Mouse (Mus musculus): ENCODE measurements around the gene Apoc3. TPM values are rescaled to one million over a fixed set of nuclear protein-coding genes. Genes with fewer than 3 reads are reported as not detected.

Apoc3 gene
- total and polyA plus RNA-seq, 3 experiments = 1.4 TPM; not detected in 2

DNA sequence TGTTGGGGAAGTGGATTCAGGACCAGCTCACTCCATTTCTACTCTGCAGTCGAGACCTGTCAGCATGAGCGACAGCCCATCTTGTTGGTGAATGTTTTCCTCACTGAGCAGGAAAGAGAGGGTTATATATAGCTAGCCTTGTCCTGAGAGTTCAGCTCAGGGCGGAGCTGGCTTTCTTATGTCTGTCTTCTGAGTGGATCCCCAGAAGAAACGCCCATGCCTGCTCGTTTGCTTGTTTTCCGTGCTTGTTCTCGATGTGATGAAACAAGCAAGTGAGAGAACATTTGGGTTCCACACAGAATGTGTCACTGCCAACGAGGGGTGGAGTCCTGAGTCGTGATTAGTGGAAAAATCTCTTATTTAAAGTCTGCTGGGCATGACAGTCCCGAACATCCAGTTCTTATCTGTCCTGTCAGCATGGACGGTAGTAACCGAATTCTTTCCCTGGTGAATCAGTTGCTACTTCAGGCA, 38.7 kb downstream of the Apoc3 start:
- Histone ChIP-seq H3K4me3 (peak overlapping the region; percentile 12; the same call in 1 of the 2 replicates), H3K79me2 (replicated peaks; ENCODE audit: control insufficient read depth, insufficient read depth, low read length) (no peaks in the 10 kb centered on the region), H3K36me3 (ENCODE audit: control insufficient read depth, insufficient read depth, low read length) (peaks cover 14% of the 10 kb centered on the region), H3K27me3 (ENCODE audit: control insufficient read depth, insufficient read depth, low read length) (no peaks in the 10 kb centered on the region), H3K4me1 (ENCODE audit: control insufficient read depth, insufficient read depth, low read length) (peaks cover 31% of the 10 kb centered on the region), H3K9ac (ENCODE audit: low read depth, low read length) (peak overlapping the region; percentile 40), H3K27ac (peak overlapping the region; percentile 90)
- intact Hi-C loops (cut with DNase I) = no loop called here
- TF ChIP-seq CTCF (IDR thresholded peaks at IDR 0.05) = no peak
- TF ChIP-seq POLR2A (IDR thresholded peaks at IDR 0.05; ENCODE audit: insufficient read depth, low read depth, low read length) = peak; percentile 81
- TF ChIP-seq EP300 (IDR thresholded peaks at IDR 0.05; ENCODE audit: insufficient read depth, low read depth, low read length) = peak; percentile 91
- peak; percentile 71 to 80 for DNase-seq
- 6% methylated on average over 12 of the region's 12 CpGs for WGBS

DNA sequence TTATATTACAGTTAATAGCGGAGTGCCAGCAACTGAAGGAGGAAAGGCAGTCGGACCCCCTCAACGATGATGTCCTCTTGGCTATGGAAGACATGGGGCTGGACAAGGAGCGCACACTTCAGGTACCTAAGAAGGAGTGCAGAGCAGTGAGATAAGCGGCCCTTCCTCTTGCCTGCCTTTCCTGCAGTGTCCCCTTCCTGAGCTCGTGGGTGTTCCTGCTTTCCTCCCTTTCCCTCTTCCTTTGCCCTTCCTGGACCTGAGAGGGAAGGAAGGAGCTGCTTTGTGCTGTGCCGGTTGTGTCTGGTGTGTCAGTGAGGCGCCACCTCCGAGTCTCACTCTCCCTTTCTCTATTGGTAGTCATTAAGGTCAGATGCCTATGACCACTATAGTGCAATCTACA, 40.6 kb downstream of the Apoc3 start:
- Histone ChIP-seq H3K36me3 (ENCODE audit: control insufficient read depth, insufficient read depth, low read length) (peaks cover 14% of the 10 kb centered on the region), H3K79me2 (replicated peaks; ENCODE audit: control insufficient read depth, insufficient read depth, low read length) (no peaks in the 10 kb centered on the region), H3K9ac (ENCODE audit: low read depth, low read length) (no peak overlapping the region), H3K27me3 (ENCODE audit: control insufficient read depth, insufficient read depth, low read length) (no peaks in the 10 kb centered on the region), H3K4me1 (ENCODE audit: control insufficient read depth, insufficient read depth, low read length) (peaks cover 33% of the 10 kb centered on the region), H3K4me3 (no peak overlapping the region), H3K27ac (peak overlapping the region; percentile 11; the same call in 1 of the 2 replicates)
- 51% methylated on average over 9 of the region's 9 CpGs for WGBS
- intact Hi-C loops (cut with DNase I) = loop anchor here (5.0 kb wide), 1 partner anchor 52 kb away; no protein-coding TSS in a partner anchor
- DNase-seq = no peak
- no peak for TF ChIP-seq POLR2A (IDR thresholded peaks at IDR 0.05; ENCODE audit: insufficient read depth, low read depth, low read length)
- no peak for TF ChIP-seq EP300 (IDR thresholded peaks at IDR 0.05; ENCODE audit: insufficient read depth, low read depth, low read length)
- no peak for TF ChIP-seq CTCF (IDR thresholded peaks at IDR 0.05)

GRCm38 (mm10) chr9:46192642-46193041, 42.8 kb downstream of the Apoc3 start:
- peaks cover 10% of the 10 kb centered on the region for H3K36me3 ChIP-seq (ENCODE audit: control insufficient read depth, insufficient read depth, low read length)
- H3K9ac ChIP-seq (ENCODE audit: low read depth, low read length) = no peak overlapping the region
- H3K27ac ChIP-seq = no peak overlapping the region
- H3K79me2 ChIP-seq (replicated peaks; ENCODE audit: control insufficient read depth, insufficient read depth, low read length) = no peaks in the 10 kb centered on the region
- DNase-seq = no peak
- H3K27me3 ChIP-seq (ENCODE audit: control insufficient read depth, insufficient read depth, low read length) = no peaks in the 10 kb centered on the region
- H3K4me3 ChIP-seq = no peak overlapping the region
- intact Hi-C loops (cut with DNase I) = loop anchor here (5.0 kb wide), 1 partner anchor 55 kb away; no protein-coding TSS in a partner anchor
- TF ChIP-seq EP300 (IDR thresholded peaks at IDR 0.05; ENCODE audit: insufficient read depth, low read depth, low read length) (no peak), POLR2A (IDR thresholded peaks at IDR 0.05; ENCODE audit: insufficient read depth, low read depth, low read length) (no peak), CTCF (IDR thresholded peaks at IDR 0.05) (no peak)
- 88% methylated on average over 6 of the region's 6 CpGs for WGBS
- peaks cover 23% of the 10 kb centered on the region for H3K4me1 ChIP-seq (ENCODE audit: control insufficient read depth, insufficient read depth, low read length)

DNA sequence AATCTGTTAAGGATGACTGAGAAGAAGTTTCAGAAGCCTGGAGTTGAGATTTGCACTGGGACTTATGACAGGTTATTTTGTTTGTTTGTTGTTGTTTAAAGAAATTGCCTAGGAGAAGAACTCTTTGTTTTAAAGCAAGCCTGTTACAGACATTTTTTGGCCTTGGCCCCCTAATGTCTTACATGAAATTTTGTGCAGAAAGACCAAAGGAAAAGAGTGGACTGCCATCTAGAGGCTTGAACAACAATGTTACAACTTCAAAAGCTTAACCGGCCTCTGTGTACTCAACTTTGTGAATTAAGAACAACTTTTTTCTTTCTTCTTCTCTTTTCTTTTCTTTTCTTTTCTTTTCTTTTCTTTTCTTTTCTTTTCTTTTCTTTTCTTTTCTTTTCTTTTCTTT, 43.8 kb downstream of the Apoc3 start:
- H3K36me3 ChIP-seq (ENCODE audit: control insufficient read depth, insufficient read depth, low read length) = peaks cover 6% of the 10 kb centered on the region; the same call in 1 of the 2 replicates
- H3K27ac ChIP-seq = peak overlapping the region; percentile 24
- WGBS = 6% methylated on average over 1 of the region's 1 CpGs
- intact Hi-C loops (cut with DNase I) = loop anchor here (1.0 to 5.0 kb wide), 2 partner anchors 56 to 188 kb away; no protein-coding TSS in a partner anchor
- no peaks in the 10 kb centered on the region for H3K27me3 ChIP-seq (ENCODE audit: control insufficient read depth, insufficient read depth, low read length)
- no peak overlapping the region for H3K4me3 ChIP-seq
- TF ChIP-seq CTCF (IDR thresholded peaks at IDR 0.05) (peak; percentile 79), EP300 (IDR thresholded peaks at IDR 0.05; ENCODE audit: insufficient read depth, low read depth, low read length) (no peak)
- H3K79me2 ChIP-seq (replicated peaks; ENCODE audit: control insufficient read depth, insufficient read depth, low read length) = no peaks in the 10 kb centered on the region
- peaks cover 16% of the 10 kb centered on the region for H3K4me1 ChIP-seq (ENCODE audit: control insufficient read depth, insufficient read depth, low read length)
- DNase-seq = no peak
- H3K9ac ChIP-seq (ENCODE audit: low read depth, low read length) = no peak overlapping the region

- no peaks in the 10 kb centered on the region for H3K79me2 ChIP-seq (replicated peaks; ENCODE audit: control insufficient read depth, insufficient read depth, low read length)
- peaks cover 12% of the 10 kb centered on the region for H3K4me1 ChIP-seq (ENCODE audit: control insufficient read depth, insufficient read depth, low read length)
- 57% methylated on average over 8 of the region's 8 CpGs for WGBS
- TF ChIP-seq EP300 (IDR thresholded peaks at IDR 0.05; ENCODE audit: insufficient read depth, low read depth, low read length) (no peak), POLR2A (IDR thresholded peaks at IDR 0.05; ENCODE audit: insufficient read depth, low read depth, low read length) (no peak), CTCF (IDR thresholded peaks at IDR 0.05) (no peak)
- intact Hi-C loops (cut with DNase I) = loop anchor here (1.0 to 5.0 kb wide), 2 partner anchors 56 to 188 kb away; no protein-coding TSS in a partner anchor
- H3K27ac ChIP-seq = peak overlapping the region; percentile 24
- DNase-seq = no peak
- no peak overlapping the region for H3K4me3 ChIP-seq
- H3K36me3 ChIP-seq (ENCODE audit: control insufficient read depth, insufficient read depth, low read length) = peaks cover 3% of the 10 kb centered on the region; the same call in 1 of the 2 replicates
- no peaks in the 10 kb centered on the region for H3K27me3 ChIP-seq (ENCODE audit: control insufficient read depth, insufficient read depth, low read length)
- no peak overlapping the region for H3K9ac ChIP-seq (ENCODE audit: low read depth, low read length)
Measured at GRCm38 (mm10) chr9:46191234-46191633, 44.2 kb downstream of the Apoc3 start.

- Histone ChIP-seq H3K9ac (ENCODE audit: low read depth, low read length) (no peak overlapping the region), H3K79me2 (replicated peaks; ENCODE audit: control insufficient read depth, insufficient read depth, low read length) (no peaks in the 10 kb centered on the region), H3K27ac (no peak overlapping the region), H3K27me3 (ENCODE audit: control insufficient read depth, insufficient read depth, low read length) (no peaks in the 10 kb centered on the region), H3K4me3 (no peak overlapping the region), H3K36me3 (ENCODE audit: control insufficient read depth, insufficient read depth, low read length) (no peaks in the 10 kb centered on the region; the same call in 1 of the 2 replicates), H3K4me1 (ENCODE audit: control insufficient read depth, insufficient read depth, low read length) (peaks cover 9% of the 10 kb centered on the region)
- TF ChIP-seq POLR2A (IDR thresholded peaks at IDR 0.05; ENCODE audit: insufficient read depth, low read depth, low read length) = no peak
- no peak for TF ChIP-seq EP300 (IDR thresholded peaks at IDR 0.05; ENCODE audit: insufficient read depth, low read depth, low read length)
- TF ChIP-seq CTCF (IDR thresholded peaks at IDR 0.05) = no peak
- DNase-seq = no peak
- intact Hi-C loops (cut with DNase I) = loop anchor here (5.0 kb wide), 1 partner anchor 67 kb away; no protein-coding TSS in a partner anchor
- WGBS = 86% methylated on average over 10 of the region's 10 CpGs
Measured at GRCm38 (mm10) chr9:46189381-46189780, 46.1 kb downstream of the Apoc3 start.
